Mouse (Mus musculus): ENCODE data around the gene Ilkap.

Ilkap gene

DNA sequence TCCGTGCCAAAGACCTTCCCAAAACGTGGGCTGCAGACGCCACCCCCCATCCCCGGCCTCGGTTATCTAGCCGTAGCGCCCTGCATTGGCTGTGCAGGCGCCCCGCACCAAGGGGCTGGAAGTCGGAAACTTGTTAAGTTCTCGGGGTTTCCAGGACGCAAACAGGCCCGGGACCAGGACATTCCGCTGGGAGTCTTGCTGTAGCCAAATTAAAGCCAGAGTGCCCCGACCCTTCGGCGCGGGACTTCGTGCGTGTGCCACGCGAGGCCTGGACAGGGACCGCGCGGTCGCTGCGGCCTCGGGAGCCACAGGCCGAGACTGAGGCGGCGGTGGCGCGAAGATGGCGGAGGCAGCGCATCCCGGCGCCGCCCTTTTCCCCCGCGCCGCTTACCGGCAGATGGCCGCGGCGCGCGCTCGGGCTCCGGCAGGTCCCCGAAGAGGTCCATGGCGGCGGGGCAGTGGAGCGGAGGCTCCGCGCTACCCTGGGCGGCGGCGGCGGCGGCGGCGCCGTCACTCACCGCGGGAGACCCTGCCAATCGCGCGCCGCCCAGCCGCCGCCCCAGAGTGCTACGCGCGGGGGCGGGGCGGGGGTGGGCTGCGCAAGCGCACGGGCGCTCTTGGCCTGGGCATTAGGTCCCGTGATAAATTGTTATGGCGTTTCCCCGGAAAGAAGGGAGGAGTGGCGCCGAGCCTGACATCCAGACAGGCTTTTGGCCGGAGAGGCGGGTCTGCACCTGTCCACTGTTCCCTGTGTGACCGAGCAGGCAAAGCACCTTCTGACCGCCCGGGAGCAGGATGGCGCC lies at the start of gene Ilkap:
Ilkap (minus strand) TSS at position 556 of the 803 bp plus-strand sequence.
- no peak for DNase-seq (ENCODE audit: low spot score)

GRCm38 (mm10) chr1:91446511-91446910 lies 47.9 kb upstream of the Ilkap start:
- DNase-seq (ENCODE audit: low spot score), result no peak

DNA sequence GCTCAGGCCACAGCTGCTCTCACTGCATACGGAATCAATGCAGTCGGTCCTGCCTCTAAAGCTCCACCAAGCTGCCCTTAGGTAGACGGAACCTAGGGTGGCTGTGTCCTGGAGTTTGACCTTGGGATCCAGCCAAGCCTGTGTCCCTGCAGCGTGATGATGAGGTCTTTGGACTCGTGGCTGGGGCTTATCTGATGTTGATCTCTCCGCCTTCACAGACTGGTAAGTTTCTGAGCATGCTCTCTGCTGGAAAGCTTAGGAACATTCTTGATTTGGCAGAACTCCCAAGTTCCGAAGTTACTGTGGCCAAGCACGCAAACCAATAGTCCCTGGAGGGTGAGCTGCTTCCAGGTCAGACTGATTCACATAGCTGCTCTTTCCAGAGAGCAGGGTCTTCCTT lies 47.4 kb upstream of the Ilkap start:
- DNase-seq (ENCODE audit: low spot score), result no peak

DNA sequence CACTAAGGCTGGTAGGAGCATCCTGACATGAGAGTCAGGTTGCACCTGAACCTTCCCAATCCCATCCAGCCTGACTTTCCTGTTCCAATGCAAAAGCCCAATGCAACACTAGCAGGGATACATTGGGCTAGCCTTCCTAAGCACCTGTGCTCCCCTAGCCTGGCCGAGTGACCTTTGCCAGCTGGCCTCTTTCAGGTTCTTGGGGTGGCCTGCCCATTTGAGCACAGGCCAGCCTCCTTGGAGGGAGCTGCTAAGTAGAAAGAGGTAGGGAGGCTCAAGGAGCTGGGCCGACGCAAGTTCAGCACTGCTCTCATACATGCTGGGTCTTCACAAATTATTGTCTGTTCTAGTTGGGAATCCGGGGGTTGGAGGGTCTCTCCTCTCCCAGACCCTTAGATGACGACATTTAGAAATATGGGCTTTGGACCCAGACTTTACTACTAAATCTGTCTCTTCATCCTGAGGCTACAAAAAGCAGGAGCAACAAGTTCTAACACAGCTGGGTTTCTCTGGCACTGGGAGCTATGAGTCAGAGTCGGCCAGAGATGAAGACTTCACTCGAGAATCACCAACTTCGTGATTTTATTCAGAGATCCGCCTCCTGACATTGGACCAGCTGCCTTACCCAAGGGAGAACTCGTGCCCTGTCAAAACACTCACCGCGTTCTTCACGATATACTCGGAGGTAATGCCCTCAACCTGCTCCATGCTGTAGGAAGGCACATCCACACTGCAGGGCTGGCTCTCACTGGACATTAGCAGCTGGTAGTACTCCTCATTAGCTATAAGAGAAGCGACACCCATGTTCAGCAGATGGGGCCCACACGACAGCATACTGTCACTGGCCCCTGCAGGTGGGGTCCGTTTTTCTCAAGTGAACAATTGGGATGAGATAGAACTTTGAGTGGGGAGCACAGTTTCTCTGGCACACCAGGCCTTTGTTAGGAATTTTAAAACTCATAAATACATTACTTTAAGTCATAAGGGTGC lies 46.5 kb upstream of the Ilkap start:
- DNase-seq (ENCODE audit: low spot score), result no peak

DNA sequence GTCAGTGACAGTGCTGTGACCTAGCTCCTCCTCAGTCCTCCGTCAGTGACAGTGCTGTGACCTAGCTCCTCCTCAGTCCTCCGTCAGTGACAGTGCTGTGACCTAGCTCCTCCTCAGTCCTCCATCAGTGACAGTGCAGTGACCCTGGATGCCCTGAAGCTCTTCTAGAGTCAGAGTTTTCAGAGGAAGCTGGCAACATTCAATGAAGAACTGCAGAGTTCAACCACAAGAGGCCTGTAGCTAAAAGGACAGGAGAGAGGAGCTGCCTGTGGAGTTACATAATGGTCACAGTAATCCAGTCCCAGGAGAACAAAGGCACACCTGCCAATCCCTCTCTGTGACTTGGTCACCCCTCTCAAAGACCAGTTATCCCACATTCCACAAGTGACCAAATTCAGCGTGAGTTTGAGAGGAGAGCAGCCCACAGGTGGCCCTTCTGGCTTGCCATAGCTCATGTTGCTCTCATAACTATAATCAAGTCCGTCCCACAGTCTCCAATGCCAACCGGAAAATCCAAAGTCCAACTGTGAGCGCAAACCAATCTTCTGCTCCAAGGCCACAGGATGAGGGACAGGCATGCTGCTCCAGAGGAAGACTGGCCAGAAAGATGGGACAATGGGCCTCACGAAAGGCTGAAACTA lies 43.9 kb upstream of the Ilkap start:
- no peak for DNase-seq (ENCODE audit: low spot score)

DNA sequence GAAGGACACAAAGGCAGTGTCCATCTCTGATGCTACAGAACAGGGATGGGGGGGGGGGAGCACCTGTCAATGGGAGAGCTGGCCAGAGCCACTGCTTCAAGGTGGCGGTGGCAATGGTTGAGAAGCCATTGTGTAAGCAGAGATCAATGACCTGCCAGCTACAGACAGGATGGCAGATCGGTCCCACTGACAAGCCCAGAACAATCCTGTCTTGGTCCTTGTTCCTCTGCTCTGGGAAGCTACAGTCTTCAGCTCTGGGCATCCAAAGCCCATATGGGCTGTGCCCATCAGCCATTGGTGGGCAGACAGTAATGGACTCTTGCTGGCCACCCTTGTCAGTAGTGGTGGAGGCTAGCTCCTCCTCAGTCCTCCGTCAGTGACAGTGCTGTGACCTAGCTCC lies 43.2 kb upstream of the Ilkap start:
- no peak for DNase-seq (ENCODE audit: low spot score)

DNA sequence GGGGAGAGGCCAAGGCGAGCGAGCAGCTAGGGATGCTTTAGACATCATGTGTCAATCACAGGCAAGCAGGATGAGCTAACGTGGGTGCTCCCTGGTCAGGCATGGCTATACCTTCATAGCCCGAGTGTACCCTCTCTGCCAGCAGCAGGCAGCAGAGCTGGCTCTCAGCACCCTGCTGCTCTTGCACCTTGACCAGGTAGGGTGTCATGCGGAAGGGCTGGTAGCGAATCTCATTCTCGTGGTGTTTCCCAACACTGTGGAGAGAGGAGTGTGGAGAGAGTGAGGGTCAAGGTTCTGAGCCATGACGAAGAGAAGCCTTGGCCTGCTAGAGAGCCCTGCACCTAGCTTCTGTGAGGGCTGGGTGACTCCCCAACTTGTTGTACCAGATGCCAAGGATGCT lies 41.2 kb upstream of the Ilkap start:
- no peak for DNase-seq (ENCODE audit: low spot score)

- no peak for DNase-seq (ENCODE audit: low spot score)
These were observed 39.0 kb upstream of the Ilkap start for GRCm38 (mm10) chr1:91437573-91437972.

GRCm38 (mm10) chr1:91437083-91437400 lies 38.4 kb upstream of the Ilkap start:
- no peak for DNase-seq (ENCODE audit: low spot score)

GRCm38 (mm10) chr1:91436380-91437082 lies 37.9 kb upstream of the Ilkap start:
- DNase-seq (ENCODE audit: low spot score), result no peak

- DNase-seq (ENCODE audit: low spot score), result no peak
These were observed 37.1 kb upstream of the Ilkap start for GRCm38 (mm10) chr1:91435606-91436130.

- DNase-seq (ENCODE audit: low spot score), result no peak
These were observed 36.3 kb upstream of the Ilkap start for GRCm38 (mm10) chr1:91434905-91435304.

DNA sequence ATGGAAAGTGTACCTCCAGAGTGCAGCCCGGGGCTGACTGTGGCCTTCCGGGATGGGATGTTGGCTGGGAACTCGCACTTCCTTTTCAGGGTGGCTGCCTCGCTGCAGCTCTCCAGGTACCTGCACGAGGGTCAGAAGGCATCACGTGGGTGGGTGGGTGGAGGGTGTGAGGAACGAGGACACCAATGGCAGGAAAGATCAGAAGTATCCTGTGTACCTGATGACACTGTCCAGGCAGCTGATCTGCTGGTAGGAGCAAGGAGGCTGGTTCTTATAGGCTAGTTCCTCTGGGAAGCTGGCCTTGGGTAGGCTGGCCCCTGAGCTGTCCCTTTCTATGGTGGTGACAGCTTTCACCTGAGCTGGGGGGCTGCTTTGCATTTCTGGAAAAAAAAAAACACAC lies 32.1 kb upstream of the Ilkap start:
- no peak for DNase-seq (ENCODE audit: low spot score)

- DNase-seq (ENCODE audit: low spot score), result no peak
These were observed 30.6 kb upstream of the Ilkap start for GRCm38 (mm10) chr1:91429212-91429611.

DNA sequence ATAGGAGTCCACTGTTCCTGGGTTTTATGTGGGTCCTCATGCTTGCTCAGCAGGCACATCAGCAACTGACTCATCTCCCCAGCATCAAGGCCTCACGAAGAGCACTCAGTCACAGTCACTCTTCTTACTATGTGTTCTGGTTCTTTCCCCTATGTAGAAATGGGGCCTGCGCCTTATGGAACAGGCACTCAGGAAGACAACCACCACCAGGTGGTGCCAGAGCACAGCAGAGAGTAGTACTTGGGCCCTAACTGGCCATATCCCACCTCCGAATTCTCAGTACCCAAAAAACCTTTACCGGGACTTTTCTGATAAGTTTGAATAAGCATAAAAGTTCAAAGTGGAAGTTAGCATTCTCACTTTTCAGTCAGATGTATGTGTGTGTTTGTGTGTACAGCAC lies 30.0 kb upstream of the Ilkap start:
- DNase-seq (ENCODE audit: low spot score), result peak; percentile 74

DNA sequence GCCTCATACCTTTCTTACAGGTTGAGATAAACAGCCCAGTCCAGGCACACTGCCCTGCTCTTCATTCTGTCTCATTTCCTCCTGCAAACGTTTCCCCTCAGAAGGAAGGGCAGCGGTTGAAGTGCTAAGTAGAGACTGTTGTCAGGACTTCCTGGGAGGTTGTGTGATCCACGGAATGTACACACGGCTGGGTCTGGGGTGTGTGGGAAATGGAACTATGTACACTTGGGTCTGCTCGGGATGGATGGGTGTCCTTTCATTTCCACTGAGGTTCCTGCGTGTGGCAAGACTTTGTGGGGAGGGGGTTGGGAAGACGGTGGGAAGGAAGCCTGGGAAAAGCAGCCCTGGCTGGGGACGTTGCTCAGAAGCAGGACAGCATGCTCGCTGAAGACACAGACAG lies 27.8 kb upstream of the Ilkap start:
- no peak for DNase-seq (ENCODE audit: low spot score)

DNA sequence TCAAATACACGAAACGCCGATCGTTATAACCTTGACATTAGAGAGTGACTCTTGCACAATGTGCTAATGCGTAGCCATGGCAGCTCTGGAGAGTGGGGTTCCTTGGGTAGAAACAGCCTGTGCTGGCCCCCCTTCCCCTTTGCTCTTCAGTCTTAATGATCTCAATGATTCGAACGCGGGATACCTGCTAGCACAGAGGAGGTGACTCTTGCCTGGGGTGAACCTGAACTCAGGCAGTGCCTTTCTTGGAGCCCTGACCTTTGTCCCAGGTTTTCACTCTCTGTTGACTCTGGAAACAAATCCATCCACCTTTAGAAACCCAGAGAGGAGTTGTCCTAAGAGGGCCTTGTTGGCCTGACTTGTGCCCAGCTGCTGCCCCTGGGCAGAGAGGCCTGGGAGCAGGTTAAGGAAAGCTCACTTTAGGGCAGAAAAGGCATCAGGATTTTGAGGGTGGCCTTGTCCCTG lies 22.0 kb upstream of the Ilkap start:
- no peak for DNase-seq (ENCODE audit: low spot score)

- DNase-seq (ENCODE audit: low spot score), result no peak
These were observed 21.4 kb upstream of the Ilkap start for GRCm38 (mm10) chr1:91419862-91420600.

GRCm38 (mm10) chr1:91417991-91418390 lies 19.4 kb upstream of the Ilkap start:
- no peak for DNase-seq (ENCODE audit: low spot score)

DNA sequence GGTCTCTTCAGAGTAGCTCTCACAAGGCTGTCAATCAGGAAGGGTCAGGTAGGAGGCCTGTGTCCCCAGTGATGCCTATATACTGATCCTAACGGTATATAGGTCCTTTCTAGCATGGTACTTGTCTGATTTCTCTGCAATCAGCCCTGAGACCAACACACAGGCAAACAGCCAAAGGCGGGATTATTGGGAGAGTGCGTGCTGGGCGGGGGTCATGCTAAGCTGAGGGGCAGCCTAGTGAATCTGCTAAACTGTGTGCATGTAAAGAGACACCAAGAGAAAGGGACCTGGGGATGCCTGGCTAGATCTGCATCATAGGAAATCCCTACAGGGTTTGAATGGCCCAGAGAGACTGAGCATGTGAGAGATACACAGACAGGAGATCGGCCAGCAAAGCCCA lies 16.7 kb upstream of the Ilkap start:
- DNase-seq (ENCODE audit: low spot score), result no peak

DNA sequence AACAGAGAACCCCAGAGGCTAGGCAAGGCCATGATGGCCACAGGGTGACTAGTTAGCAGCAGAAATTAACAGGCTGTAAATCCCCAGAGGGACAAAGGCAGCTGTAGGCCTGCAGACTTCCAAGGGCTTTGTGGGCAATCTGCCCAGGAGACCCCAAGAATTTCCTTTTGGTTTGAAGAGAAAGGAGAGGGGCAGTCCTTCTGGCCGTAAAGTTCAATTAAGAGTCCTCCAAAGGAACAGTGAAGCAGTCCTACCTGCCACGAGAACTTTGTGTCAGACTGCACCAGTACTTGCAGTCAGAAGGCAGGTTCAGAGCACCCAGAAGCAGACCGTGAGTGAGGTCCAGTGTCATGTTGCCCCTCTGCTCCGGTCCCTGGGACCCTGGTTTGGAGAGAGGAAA lies 16.3 kb upstream of the Ilkap start:
- DNase-seq (ENCODE audit: low spot score), result no peak
